Mouse (Mus musculus): ENCODE measurements around the gene Pold1. TPM values are rescaled to one million over a fixed set of nuclear protein-coding genes. Genes with fewer than 3 reads are reported as not detected.

Pold1 gene
- total RNA-seq, 4 experiments from 2014 or later: 13.4 to 15.9 (median 14.9) TPM

- DNase-seq (ENCODE audit: low spot score): no peak
Observed at GRCm38 (mm10) chr7:44546274-44546673, 2.4 kb downstream of the Pold1 start.

DNA sequence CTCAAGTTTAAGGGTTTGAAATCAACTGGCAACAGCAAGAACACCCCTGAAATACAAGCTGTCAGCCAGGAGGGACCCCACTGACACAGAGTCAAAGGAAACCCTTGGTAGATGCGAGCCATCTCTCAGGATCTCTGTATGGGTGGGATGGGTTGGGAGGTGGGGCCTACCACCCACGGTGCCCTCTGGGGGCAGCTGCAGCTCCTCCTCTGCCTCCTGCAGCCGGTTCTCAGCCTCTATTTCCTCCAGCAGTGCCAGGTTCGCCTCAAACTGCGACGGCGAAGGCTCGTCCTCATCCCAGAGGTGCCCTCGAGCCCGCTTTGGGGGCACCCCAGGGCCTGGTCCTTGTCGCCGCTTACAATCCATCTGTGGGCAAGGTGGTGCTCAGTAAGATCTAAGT is 5.6 kb downstream of the Pold1 start:
- no peak for DNase-seq (ENCODE audit: low spot score)

DNA sequence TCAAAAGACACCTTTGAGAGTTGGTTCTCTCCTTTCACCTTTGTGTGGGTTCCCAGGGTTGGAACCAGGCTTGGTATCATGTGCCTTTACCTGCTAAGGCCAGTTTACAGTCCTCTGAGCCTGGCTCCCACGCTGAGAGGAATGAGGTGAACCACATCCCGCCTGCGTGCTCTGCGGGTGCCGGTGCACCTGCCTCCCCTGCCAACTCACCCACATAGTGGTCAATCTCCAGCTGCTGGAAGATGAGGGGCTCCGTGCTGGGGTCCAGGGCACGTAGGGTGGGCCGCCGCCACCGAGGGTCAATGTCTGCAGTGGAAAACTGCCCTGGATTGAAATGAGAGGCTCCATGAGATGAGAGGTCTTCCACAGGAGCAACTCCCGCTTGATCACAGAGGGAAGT is 6.1 kb downstream of the Pold1 start:
- no peak for DNase-seq (ENCODE audit: low spot score)

- DNase-seq (ENCODE audit: low spot score): no peak
Observed at GRCm38 (mm10) chr7:44538756-44539624, 9.7 kb downstream of the Pold1 start.

DNA sequence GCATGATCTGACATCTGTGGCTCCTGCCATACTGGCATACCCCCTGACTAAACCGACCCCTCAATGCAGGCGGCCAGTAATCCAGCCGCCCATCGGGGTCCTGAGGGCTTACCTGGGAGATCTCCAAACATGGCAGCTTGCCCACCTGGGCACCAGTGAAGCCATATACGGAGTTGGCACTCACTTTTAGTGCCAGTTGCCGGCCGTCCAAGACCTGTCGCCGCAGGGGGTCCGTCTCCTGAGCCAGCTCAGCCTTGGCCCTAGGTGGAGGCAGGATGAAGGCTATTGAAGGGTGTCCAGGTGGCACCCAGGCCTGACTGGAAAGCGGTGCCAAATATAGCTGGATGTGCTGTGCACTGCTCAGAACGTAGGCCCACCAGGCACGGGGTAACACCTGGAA is 11.2 kb downstream of the Pold1 start:
- no peak for DNase-seq (ENCODE audit: low spot score)

- no peak for DNase-seq (ENCODE audit: low spot score)
Observed at GRCm38 (mm10) chr7:44537009-44537408, 11.6 kb downstream of the Pold1 start.

- no peak for DNase-seq (ENCODE audit: low spot score)
Observed at GRCm38 (mm10) chr7:44536590-44536968, 12.1 kb downstream of the Pold1 start.

GRCm38 (mm10) chr7:44535657-44536589 is 12.7 kb downstream of the Pold1 start:
- DNase-seq (ENCODE audit: low spot score): no peak

- no peak for DNase-seq (ENCODE audit: low spot score)
Observed at GRCm38 (mm10) chr7:44534656-44535441, 13.8 kb downstream of the Pold1 start.

DNA sequence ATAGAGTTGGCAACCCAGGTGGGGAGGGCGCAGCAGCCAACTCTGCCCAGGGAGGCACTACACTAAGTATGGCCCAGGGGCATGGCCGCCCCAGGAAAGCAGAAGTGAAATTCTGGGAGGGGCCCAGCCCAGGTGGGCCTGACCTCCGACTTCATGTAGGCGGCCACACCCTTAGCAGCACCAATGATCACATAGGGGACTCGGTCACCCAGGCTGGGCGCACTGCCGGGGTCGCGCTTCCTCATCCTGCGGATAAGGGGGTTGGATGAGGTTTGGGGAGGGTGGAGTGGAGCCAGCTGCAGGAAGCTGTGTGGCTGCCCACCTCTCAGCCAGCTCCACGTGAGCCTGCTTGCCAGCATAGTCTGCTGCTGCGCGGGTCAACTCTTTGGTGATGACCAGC is 14.4 kb downstream of the Pold1 start:
- DNase-seq (ENCODE audit: low spot score): no peak

GRCm38 (mm10) chr7:44533746-44534045 is 15.0 kb downstream of the Pold1 start:
- DNase-seq (ENCODE audit: low spot score): no peak

- DNase-seq (ENCODE audit: low spot score): no peak
Observed at GRCm38 (mm10) chr7:44532918-44533745, 15.5 kb downstream of the Pold1 start.

DNA sequence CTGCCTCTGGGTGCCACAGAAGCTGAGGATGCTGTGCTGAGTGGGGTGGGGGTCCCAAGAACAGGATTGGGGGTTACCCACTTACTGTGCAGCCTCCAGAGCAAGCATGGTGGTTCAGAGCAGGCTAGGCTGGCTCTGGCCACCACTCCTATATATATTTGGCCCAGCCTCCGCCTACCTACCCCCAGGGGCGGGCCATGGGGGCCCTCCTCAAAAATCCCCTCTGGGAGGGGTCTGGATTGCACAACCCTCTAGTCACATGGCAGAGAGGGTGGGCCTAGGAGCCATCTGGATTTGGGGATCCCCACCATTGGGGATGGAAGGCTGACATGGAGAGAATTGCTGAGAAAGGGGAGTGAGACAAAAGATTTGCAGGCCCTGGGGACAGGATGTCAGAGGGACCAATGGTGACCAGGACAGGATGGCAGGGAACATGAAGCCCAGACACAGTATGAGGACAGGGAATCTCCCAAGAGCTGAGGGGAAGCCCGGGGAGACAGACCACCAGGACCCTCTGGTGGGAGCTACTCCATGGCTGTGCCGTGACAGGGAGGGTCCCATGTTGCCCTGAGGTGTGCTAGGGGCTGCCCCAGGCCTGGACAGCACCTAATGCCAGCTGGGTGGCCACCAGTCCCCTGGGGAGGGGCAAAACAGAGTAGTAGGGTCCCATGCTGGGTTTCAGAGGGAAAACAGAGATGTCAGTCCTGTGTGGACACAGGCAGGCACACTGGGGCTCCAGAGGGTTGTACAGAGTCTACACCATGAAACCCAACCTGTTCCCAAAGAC is 16.5 kb downstream of the Pold1 start, which contains the start of gene Spib:
Spib (minus strand) TSS at position 126 of the 787 bp plus-strand sequence.
- DNase-seq (ENCODE audit: low spot score): no peak

GRCm38 (mm10) chr7:44531207-44531606 is 17.4 kb downstream of the Pold1 start:
- no peak for DNase-seq (ENCODE audit: low spot score)

DNA sequence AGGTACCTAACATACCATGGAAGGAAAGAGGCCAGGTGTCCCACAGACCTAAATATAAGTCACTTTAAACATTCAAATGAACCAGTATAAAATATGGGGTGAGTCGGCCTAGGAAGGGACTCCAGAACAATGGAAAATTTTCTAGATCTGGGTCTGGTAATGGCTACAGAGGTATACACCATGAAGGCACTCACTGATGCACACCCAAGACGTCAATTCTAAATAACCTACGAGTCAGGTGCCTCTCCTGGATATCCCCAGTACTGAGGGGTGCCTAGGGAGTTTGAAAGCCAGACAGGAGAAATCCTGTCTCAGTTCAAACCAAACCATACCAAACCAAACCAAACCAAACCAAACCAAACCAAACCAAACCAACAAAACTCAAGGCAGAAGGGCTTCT is 18.1 kb downstream of the Pold1 start:
- no peak for DNase-seq (ENCODE audit: low spot score)

DNA sequence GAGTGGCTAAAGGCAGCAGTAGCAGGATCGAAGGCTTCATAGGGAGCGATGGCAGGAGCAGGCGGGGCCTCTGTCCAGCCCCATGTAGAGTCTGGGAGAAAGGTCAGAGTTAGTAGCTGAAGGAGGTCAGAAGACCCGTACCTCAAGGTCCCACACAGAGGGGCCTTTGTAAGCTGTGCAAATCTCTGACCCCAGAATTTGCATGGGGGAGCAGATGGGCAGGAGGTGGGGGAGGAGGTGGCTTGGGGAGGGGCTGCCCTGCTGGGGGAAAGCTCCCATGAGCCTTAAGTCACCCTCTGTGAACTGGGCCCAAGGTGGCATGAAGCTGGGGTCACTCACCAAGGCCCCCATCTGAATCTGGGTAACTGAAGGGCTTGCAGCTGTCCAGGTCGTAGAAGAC is 19.1 kb downstream of the Pold1 start:
- no peak for DNase-seq (ENCODE audit: low spot score)

DNA sequence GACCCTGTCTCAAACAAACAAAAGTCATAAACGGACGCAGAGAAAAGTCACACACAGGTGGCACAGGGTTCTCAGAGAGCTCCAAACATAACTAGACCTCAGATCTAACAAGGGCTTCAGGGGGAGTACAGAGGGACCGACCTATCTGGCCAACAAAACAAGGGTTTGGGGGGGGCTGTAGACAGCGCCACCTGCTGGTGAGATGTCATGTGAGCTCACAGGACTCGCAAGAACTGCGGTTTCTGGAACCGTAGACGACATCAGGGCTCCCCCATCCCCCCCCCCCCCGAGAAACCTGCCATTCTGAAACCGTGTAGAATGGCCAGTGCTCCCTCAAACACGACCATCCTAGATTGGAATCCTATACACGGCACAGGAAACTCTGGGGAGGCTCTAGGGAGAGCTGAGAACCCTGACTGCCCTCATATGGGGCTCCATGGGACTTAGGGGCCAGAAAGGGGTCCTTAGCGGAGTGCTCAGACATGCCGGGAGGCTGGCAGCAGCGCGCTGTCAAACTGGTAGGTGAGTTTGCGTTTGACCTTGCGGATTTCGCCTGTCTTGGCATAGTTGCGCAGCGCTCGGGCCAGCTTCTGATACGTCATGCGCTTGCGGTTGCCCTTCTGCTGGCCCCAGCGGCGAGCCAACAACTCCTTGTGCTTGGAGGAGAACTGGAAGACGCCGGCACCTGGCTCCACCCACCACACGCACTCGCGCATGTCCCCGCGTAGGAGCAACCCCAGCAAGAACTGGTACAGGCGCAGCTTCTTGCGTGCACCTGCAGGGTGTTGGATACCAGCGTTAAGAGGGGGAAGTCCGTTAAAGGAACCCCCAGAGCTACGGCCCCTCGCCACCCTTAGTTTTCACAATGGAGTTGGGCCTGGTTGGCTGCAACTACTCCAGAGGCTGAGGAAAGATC is 20.9 kb downstream of the Pold1 start:
- DNase-seq (ENCODE audit: low spot score): peak; percentile 62

DNA sequence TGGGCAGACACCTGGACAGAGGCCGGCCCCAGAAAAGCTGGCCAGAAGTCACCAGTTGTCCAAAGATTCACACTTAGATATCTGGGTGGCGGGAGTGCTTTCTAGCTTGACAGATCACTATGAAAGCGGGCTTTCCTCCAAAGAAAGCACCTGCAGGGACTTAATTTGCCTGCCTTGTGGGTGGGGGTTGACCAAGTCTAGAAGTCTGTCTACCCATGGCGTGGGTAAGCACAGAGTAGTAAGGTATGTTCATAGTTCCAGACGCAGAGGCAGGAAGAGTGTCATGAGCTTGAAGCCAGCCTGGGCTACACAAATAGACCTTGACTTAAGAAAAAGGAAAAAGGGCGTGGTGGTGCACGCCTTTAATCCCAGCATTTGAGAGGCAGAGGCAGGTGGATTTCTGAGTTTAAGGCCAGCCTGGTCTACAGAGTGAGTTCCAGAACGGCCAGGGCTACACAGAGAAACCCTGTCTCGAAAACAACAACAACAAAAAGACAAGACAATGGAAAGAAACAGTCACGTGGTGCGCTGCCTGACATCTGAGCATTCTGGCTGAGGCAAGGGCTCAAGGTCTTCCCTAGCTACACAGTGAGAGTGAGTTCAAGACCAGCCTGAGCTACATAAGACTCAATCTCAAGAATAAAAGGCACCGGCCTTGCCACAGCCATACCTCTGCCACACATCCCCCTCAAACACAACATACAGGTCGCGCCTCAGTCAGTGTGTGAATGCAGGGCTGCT is 22.1 kb downstream of the Pold1 start:
- DNase-seq (ENCODE audit: low spot score): no peak
